In the genomic region with DNA sequence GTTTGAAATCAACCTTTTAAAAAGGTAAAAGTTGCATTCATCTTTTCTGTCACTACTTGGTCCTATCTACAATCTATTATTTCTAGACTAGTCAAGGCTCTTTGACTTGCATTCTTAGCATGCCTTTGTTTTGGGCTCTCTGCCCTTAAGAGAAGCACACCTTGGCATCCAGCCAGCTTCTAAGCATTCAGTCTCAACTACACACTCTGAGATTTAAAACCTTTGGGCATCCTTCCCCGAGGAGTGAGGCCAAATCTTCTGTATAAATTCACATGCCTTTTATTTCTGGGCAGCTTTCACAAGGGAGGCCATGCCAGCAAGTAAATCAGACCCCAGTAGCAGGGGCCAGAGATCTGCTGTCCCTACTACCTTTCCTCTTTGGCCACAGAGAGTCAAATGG, we compare ENCODE assay signal across 8 mouse cellular contexts.
A peak's percentile ranks its signal among the peaks of the same experiment; 100 is the strongest.
DNase-seq lines count a peak whose midpoint lies in the region; ATAC-seq lines count a peak whose summit lies in the region.

No protein-coding gene starts in this region.

- H3K4me2 ChIP-seq in intestine, embryonic 16.5 days (ENCODE audit: low read depth, low read length): no peak overlapping the region

- no peaks in the 10 kb centered on the region for H3K9me3 ChIP-seq in intestine, embryonic 16.5 days (ENCODE audit: control insufficient read depth, low read length)

- peak; percentile 46 to 80 for DNase-seq in adrenal gland, adult (ENCODE audit: inconsistent age in 2 of 2, low spot score in 1 of 2)
- no peak for DNase-seq in adrenal gland, postnatal 4 days (ENCODE audit: low spot score in 2 of 2)
- DNase-seq in layer of hippocampus, adult 11-12 months (ENCODE audit: low spot score): peak; percentile 25
- no peak for DNase-seq in layer of hippocampus, postnatal 36 days
- DNase-seq in adrenal gland, postnatal 36 days: peak; percentile 54 to 58
- DNase-seq in lung, postnatal 36 days: peak; percentile 61
- no peak for DNase-seq in thymus, adult 18-20 months

- peak; percentile 44; the same call in 1 of the 2 replicates for ATAC-seq in intestine, embryonic 16.5 days

- H3K27ac ChIP-seq in intestine, embryonic 16.5 days (ENCODE audit: low read length): no peak overlapping the region

- H3K4me3 ChIP-seq in intestine, embryonic 16.5 days (ENCODE audit: low read length): no peak overlapping the region

- no peaks in the 10 kb centered on the region for H3K27me3 ChIP-seq in intestine, embryonic 16.5 days (replicated peaks; ENCODE audit: control insufficient read depth, insufficient read depth, low read length)

- no peaks in the 10 kb centered on the region for H3K36me3 ChIP-seq in intestine, embryonic 16.5 days (ENCODE audit: control insufficient read depth, insufficient read depth, low read length)

- 38% methylated on average over 1 of the region's 1 CpGs for WGBS in intestine, embryonic 16.5 days

- H3K4me1 ChIP-seq in intestine, embryonic 16.5 days (ENCODE audit: control insufficient read depth, insufficient read depth, low read length): no peaks in the 10 kb centered on the region

- no peak overlapping the region for H3K9ac ChIP-seq in intestine, embryonic 16.5 days (ENCODE audit: low read depth, low read length)

Comparison
In these comparisons a context has a peak if more than half of its experiments do, and no peak if none do; other contexts are left out.
1. DNase-seq: peak in adrenal gland, adult (2 of 2), layer of hippocampus, adult 11-12 months (single experiment), adrenal gland, postnatal 36 days (2 of 2) and lung, postnatal 36 days (single experiment); none in adrenal gland, postnatal 4 days (0 of 2), layer of hippocampus, postnatal 36 days (0 of 2) and thymus, adult 18-20 months (0 of 2).